Mouse (Mus musculus): ENCODE measurements around the gene Etv3.

DNA sequence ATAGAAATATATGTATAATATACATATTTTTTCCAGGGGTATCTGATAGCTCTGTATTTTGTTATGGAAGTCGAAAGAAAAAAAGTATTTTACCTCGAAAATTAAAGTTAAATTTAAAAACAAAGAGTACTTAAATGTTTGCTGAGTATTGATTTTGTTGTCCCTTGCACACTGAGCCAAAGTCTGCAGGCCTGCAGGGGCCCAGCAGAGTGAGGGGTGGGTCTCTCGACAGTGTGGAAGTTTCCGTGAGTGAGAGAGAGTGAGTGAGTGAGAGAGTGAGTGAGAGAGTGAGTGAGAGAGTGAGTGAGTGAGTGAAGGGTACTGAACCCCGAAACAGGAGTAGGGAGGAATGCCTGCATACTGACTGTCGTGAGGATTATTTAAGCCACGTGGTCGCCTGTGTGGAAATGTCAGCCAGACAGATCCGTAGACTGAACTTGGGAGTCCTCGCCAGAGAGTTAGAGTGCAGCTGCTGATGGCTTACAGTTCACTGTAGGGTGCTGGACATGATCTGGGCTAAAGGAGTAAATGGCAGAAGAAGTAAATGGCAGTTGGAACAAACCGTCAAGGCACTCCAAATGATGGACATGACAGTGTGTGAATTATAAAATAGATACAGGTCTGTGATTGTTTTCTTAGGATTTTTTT is 14.9 kb downstream of the Etv3 start:
- TF ChIP-seq EP300 (IDR thresholded peaks at IDR 0.05; ENCODE audit: low read depth in 1 of 2, low read length in 2 of 2) (no peak), POLR2A (IDR thresholded peaks at IDR 0.05; ENCODE audit: control insufficient read depth in 1 of 2, insufficient read depth in 1 of 2, low read depth in 1 of 2, low read length in 2 of 2, poor library complexity in 1 of 2) (no peak), CTCF (IDR thresholded peaks at IDR 0.05 in 2 of 3, conservative IDR thresholded peaks at IDR 0.05 in 1 of 3; ENCODE audit: control insufficient read depth in 1 of 3, insufficient read depth in 1 of 3, low read depth in 2 of 3, low read length in 3 of 3, poor library complexity in 1 of 3, severe bottlenecking in 1 of 3) (no peak), NRF1 (IDR thresholded peaks at IDR 0.05; ENCODE audit: insufficient read depth, low read depth, low read length, poor library complexity, severe bottlenecking) (no peak), RAD21 (IDR thresholded peaks at IDR 0.05; ENCODE audit: low read depth, low read length) (no peak)
